Mouse (Mus musculus): ENCODE data around the gene Erc2. TPM values are rescaled to one million over a fixed set of nuclear protein-coding genes. Genes with fewer than 3 reads are reported as not detected.

Erc2 gene
- polyA plus RNA-seq, 1 experiment from 2014 or later: 2.7 TPM

DNA sequence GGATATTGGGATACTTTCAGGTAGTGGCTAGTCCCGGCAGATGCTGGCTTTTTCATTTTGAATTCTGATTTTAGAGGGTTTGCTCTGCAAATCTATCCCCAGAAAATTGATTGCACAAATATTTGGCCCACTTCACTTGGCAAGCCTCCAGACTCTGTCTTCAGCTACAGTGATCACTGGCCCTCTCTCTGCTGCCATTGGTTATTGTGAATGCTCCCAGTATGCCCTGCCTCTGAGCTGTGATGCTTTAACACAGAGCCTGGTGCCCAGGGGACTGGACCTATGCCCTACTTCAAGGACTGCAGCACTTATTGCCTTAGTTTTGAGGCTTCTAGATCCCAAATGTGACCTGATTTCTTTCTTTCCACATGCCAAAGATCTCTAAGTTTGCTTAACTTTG is 686.4 kb downstream of the Erc2 start:
- 74% methylated on average over 1 of the region's 1 CpGs for WGBS
- no peak for ATAC-seq (ENCODE audit: insufficient read depth, low FRiP score)
- Histone ChIP-seq H3K27ac (ENCODE audit: low read length) (no peak overlapping the region), H3K27me3 (ENCODE audit: control insufficient read depth, insufficient read depth, low read length) (no peaks in the 10 kb centered on the region), H3K4me2 (ENCODE audit: low read depth, low read length) (no peak overlapping the region), H3K9ac (ENCODE audit: low read length) (no peak overlapping the region), H3K9me3 (replicated peaks; ENCODE audit: control insufficient read depth, low read length) (no peaks in the 10 kb centered on the region), H3K36me3 (ENCODE audit: control insufficient read depth, insufficient read depth, low read length) (no peaks in the 10 kb centered on the region), H3K4me3 (replicated peaks; ENCODE audit: low read length) (no peak overlapping the region), H3K4me1 (ENCODE audit: control insufficient read depth, insufficient read depth, low read length) (0 out of 2 replicates have a peak, but pooled peaks cover 3% of the 10 kb centered on the region)

DNA sequence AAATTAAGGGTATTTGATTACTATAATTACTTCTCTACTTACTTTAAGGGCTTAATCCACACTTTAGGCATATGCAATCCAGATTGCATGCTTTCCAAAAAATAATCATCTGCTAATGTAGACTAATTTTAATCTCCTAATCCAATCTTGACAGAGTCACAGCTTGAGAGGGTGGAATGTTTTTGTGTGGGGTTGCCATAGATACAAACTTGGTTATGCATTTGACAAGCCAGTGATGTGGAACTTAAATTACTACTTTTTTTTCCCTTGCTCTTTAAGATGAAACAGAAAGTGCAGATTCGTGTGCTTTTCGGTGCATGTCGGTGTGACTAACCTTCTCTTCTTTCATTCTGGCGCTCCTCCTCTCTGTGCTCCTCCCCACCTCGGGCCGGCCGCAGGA is 694.6 kb downstream of the Erc2 start:
- no peaks in the 10 kb centered on the region for H3K9me3 ChIP-seq (replicated peaks; ENCODE audit: control insufficient read depth, low read length)
- 0 out of 2 replicates have a peak, but pooled peaks cover 3% of the 10 kb centered on the region for H3K4me1 ChIP-seq (ENCODE audit: control insufficient read depth, insufficient read depth, low read length)
- WGBS: 80% methylated on average over 7 of the region's 7 CpGs
- H3K27me3 ChIP-seq (ENCODE audit: control insufficient read depth, insufficient read depth, low read length): no peaks in the 10 kb centered on the region
- H3K4me3 ChIP-seq (replicated peaks; ENCODE audit: low read length): no peak overlapping the region
- no peaks in the 10 kb centered on the region for H3K36me3 ChIP-seq (ENCODE audit: control insufficient read depth, insufficient read depth, low read length)
- no peak overlapping the region for H3K27ac ChIP-seq (ENCODE audit: low read length)
- no peak overlapping the region for H3K9ac ChIP-seq (ENCODE audit: low read length)
- ATAC-seq (ENCODE audit: insufficient read depth, low FRiP score): no peak
- no peak overlapping the region for H3K4me2 ChIP-seq (ENCODE audit: low read depth, low read length)

DNA sequence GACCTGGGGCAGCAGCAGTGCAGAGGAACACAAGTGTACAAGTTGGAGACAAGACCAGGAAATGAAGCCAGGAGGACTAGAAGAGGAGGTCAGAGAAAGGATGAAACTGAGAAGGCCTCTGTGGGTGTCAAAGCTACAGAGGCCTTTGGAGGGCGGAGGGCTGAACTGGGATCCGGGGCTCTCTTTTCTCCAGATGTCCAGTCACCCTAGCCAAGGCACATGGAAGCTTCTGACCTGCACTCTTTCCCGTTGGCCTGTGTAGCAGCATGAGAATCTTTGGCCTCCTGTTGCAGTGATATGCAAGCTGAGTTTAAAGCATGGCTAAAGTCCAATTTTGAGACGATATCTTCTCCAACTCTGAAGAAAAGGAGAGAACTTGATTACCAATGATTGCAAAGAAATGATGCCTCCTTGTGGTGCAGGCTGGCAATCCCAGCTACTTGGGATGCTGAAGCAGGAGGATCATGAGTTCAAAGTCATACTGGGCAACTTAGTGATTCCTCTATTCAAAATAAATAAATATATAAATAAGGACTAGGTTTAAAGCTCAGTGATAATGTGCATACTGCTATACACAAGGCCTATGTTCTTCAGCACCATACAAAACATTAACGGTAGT is 699.8 kb downstream of the Erc2 start:
- no peak overlapping the region for H3K4me3 ChIP-seq (replicated peaks; ENCODE audit: low read length)
- no peaks in the 10 kb centered on the region; the same call in 1 of the 2 replicates for H3K4me1 ChIP-seq (ENCODE audit: control insufficient read depth, insufficient read depth, low read length)
- 64% methylated on average over 5 of the region's 5 CpGs for WGBS
- H3K27me3 ChIP-seq (ENCODE audit: control insufficient read depth, insufficient read depth, low read length): no peaks in the 10 kb centered on the region
- no peak overlapping the region for H3K4me2 ChIP-seq (ENCODE audit: low read depth, low read length)
- no peak overlapping the region for H3K27ac ChIP-seq (ENCODE audit: low read length)
- H3K36me3 ChIP-seq (ENCODE audit: control insufficient read depth, insufficient read depth, low read length): no peaks in the 10 kb centered on the region
- ATAC-seq (ENCODE audit: insufficient read depth, low FRiP score): peak; percentile 64; the same call in 1 of the 2 replicates
- no peak overlapping the region for H3K9ac ChIP-seq (ENCODE audit: low read length)
- H3K9me3 ChIP-seq (replicated peaks; ENCODE audit: control insufficient read depth, low read length): no peaks in the 10 kb centered on the region

GRCm38 (mm10) chr14:28323243-28323642 is 701.0 kb downstream of the Erc2 start:
- Histone ChIP-seq H3K9me3 (replicated peaks; ENCODE audit: control insufficient read depth, low read length) (no peaks in the 10 kb centered on the region), H3K36me3 (ENCODE audit: control insufficient read depth, insufficient read depth, low read length) (no peaks in the 10 kb centered on the region), H3K27ac (ENCODE audit: low read length) (no peak overlapping the region), H3K4me2 (ENCODE audit: low read depth, low read length) (no peak overlapping the region), H3K9ac (ENCODE audit: low read length) (no peak overlapping the region), H3K4me3 (replicated peaks; ENCODE audit: low read length) (no peak overlapping the region), H3K27me3 (ENCODE audit: control insufficient read depth, insufficient read depth, low read length) (no peaks in the 10 kb centered on the region), H3K4me1 (ENCODE audit: control insufficient read depth, insufficient read depth, low read length) (no peaks in the 10 kb centered on the region; the same call in 1 of the 2 replicates)
- 73% methylated on average over 2 of the region's 2 CpGs for WGBS
- ATAC-seq (ENCODE audit: insufficient read depth, low FRiP score): no peak

GRCm38 (mm10) chr14:28323727-28324126 is 701.5 kb downstream of the Erc2 start:
- H3K4me3 ChIP-seq (replicated peaks; ENCODE audit: low read length): no peak overlapping the region
- H3K9ac ChIP-seq (ENCODE audit: low read length): no peak overlapping the region
- no peak overlapping the region for H3K27ac ChIP-seq (ENCODE audit: low read length)
- ATAC-seq (ENCODE audit: insufficient read depth, low FRiP score): no peak
- no peaks in the 10 kb centered on the region for H3K27me3 ChIP-seq (ENCODE audit: control insufficient read depth, insufficient read depth, low read length)
- no peak overlapping the region for H3K4me2 ChIP-seq (ENCODE audit: low read depth, low read length)
- H3K36me3 ChIP-seq (ENCODE audit: control insufficient read depth, insufficient read depth, low read length): no peaks in the 10 kb centered on the region
- 64% methylated on average over 2 of the region's 2 CpGs for WGBS
- H3K9me3 ChIP-seq (replicated peaks; ENCODE audit: control insufficient read depth, low read length): no peaks in the 10 kb centered on the region
- H3K4me1 ChIP-seq (ENCODE audit: control insufficient read depth, insufficient read depth, low read length): no peaks in the 10 kb centered on the region; the same call in 1 of the 2 replicates

DNA sequence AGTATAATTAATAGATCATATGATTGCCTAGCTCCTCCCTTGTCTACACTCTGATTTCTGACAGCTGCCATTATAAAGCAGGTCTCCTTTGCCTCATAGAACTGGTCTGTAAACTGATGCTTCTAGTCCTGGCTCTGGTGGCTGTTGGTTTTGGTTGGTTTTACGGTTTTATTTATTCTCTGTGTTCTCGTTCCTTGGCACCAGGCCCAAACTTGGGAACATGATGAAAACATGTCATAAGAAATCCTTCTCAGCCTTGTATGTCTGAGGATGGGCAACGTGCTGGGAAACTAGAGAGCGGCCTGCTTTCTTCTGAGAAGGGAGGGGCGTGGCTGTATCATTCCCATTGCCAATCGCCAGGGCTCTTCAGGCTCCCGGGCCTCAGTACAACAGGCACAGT is 704.2 kb downstream of the Erc2 start:
- Histone ChIP-seq H3K9me3 (replicated peaks; ENCODE audit: control insufficient read depth, low read length) (no peaks in the 10 kb centered on the region), H3K9ac (ENCODE audit: low read length) (no peak overlapping the region), H3K4me1 (ENCODE audit: control insufficient read depth, insufficient read depth, low read length) (no peaks in the 10 kb centered on the region; the same call in 1 of the 2 replicates), H3K4me2 (ENCODE audit: low read depth, low read length) (no peak overlapping the region), H3K27me3 (ENCODE audit: control insufficient read depth, insufficient read depth, low read length) (no peaks in the 10 kb centered on the region), H3K4me3 (replicated peaks; ENCODE audit: low read length) (no peak overlapping the region), H3K36me3 (ENCODE audit: control insufficient read depth, insufficient read depth, low read length) (no peaks in the 10 kb centered on the region), H3K27ac (ENCODE audit: low read length) (no peak overlapping the region)
- ATAC-seq (ENCODE audit: insufficient read depth, low FRiP score): no peak
- whole genome bisulfite sequencing: 72% methylated on average over 7 of the region's 7 CpGs

DNA sequence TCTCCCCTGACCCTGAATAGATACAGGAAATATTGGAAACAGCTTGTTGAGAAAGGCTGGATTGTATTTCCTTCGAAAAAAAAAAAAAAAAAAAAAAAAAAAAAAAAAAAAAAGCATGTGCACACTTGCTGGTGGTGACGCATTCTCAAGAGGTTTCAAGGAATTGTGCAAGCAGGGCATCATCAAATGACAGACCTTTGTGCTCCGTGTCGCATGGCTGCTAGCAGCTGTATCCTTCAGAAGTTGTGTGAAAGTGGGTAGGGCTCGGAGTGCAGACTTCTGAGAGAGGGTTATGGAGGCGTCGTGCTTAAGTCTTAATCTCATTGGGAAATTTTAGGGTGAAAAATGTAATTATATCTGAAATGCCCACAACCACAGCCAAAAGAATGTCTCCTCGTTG is 706.3 kb downstream of the Erc2 start:
- Histone ChIP-seq H3K27me3 (ENCODE audit: control insufficient read depth, insufficient read depth, low read length) (no peaks in the 10 kb centered on the region), H3K36me3 (ENCODE audit: control insufficient read depth, insufficient read depth, low read length) (no peaks in the 10 kb centered on the region), H3K4me2 (ENCODE audit: low read depth, low read length) (no peak overlapping the region), H3K27ac (ENCODE audit: low read length) (no peak overlapping the region), H3K9me3 (replicated peaks; ENCODE audit: control insufficient read depth, low read length) (no peaks in the 10 kb centered on the region), H3K4me1 (ENCODE audit: control insufficient read depth, insufficient read depth, low read length) (no peaks in the 10 kb centered on the region), H3K9ac (ENCODE audit: low read length) (no peak overlapping the region), H3K4me3 (replicated peaks; ENCODE audit: low read length) (no peak overlapping the region)
- no peak for ATAC-seq (ENCODE audit: insufficient read depth, low FRiP score)
- WGBS: 61% methylated on average over 8 of the region's 8 CpGs

- no peak for ATAC-seq (ENCODE audit: insufficient read depth, low FRiP score)
- no peaks in the 10 kb centered on the region for H3K9me3 ChIP-seq (replicated peaks; ENCODE audit: control insufficient read depth, low read length)
- 82% methylated on average over 5 of the region's 5 CpGs for WGBS
Measured at GRCm38 (mm10) chr14:28331108-28331507, 708.9 kb downstream of the Erc2 start.

DNA sequence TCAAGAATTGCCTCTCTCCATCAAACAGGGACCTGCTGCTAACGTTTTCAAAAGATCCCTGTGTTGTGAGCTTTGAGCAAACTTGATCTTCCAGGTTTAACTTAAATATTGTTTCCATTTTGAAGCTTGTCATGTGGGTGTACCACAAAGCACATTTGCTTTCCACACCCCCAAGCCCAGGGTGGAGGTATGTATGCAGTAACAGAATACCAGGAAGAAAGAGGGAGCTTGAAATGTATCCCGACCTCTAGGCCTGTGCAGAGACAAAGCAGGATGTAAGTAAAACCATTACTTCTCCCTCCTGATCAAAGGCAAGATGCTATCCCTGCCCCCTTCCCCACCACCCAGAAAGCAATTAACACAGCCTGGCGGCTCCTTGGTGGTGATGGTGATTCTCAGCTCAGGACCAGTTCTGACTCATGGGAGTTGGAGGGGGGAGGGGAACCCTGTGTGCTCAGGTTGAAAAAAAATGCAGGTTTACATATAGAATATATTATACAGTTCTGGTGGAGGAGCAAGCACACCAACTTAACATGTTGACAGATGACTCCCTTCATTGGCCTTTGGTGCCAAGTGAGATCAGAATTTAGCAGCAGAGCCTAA is 710.2 kb downstream of the Erc2 start:
- WGBS: 36% methylated on average over 3 of the region's 3 CpGs
- 0 out of 2 replicates have a peak, but pooled peaks cover 3% of the 10 kb centered on the region for H3K4me1 ChIP-seq (ENCODE audit: control insufficient read depth, insufficient read depth, low read length)
- H3K36me3 ChIP-seq (ENCODE audit: control insufficient read depth, insufficient read depth, low read length): no peaks in the 10 kb centered on the region
- no peaks in the 10 kb centered on the region for H3K9me3 ChIP-seq (replicated peaks; ENCODE audit: control insufficient read depth, low read length)
- H3K4me3 ChIP-seq (replicated peaks; ENCODE audit: low read length): no peak overlapping the region
- H3K9ac ChIP-seq (ENCODE audit: low read length): no peak overlapping the region
- H3K4me2 ChIP-seq (ENCODE audit: low read depth, low read length): no peak overlapping the region
- H3K27me3 ChIP-seq (ENCODE audit: control insufficient read depth, insufficient read depth, low read length): no peaks in the 10 kb centered on the region
- peak; percentile 44; the same call in 1 of the 2 replicates for ATAC-seq (ENCODE audit: insufficient read depth, low FRiP score)
- no peak overlapping the region for H3K27ac ChIP-seq (ENCODE audit: low read length)

More at GRCm38 (mm10) chr14:28331108-28331507, 708.9 kb downstream of the Erc2 start:
- H3K36me3 ChIP-seq (ENCODE audit: control insufficient read depth, insufficient read depth, low read length): no peaks in the 10 kb centered on the region
- no peaks in the 10 kb centered on the region for H3K27me3 ChIP-seq (ENCODE audit: control insufficient read depth, insufficient read depth, low read length)
- H3K4me3 ChIP-seq (replicated peaks; ENCODE audit: low read length): no peak overlapping the region
- no peak overlapping the region for H3K4me2 ChIP-seq (ENCODE audit: low read depth, low read length)
- H3K9ac ChIP-seq (ENCODE audit: low read length): no peak overlapping the region
- 0 out of 2 replicates have a peak, but pooled peaks cover 3% of the 10 kb centered on the region for H3K4me1 ChIP-seq (ENCODE audit: control insufficient read depth, insufficient read depth, low read length)
- no peak overlapping the region for H3K27ac ChIP-seq (ENCODE audit: low read length)
